Mouse (Mus musculus) midbrain, embryonic 10.5 days (tissue): Measurements from ENCODE around the gene B3gat2. TPM values are rescaled to one million over a fixed set of nuclear protein-coding genes. Genes with fewer than 3 reads are reported as not detected.

Experiments used
- DNase-seq: peaks from one replicate; pipeline ENCODE4 v3.0.0-alpha.2; 2017; ENCODE audit warnings: low spot score
- H3K27ac ChIP-seq: fragments of 300-500 bp; sonication (generic); replicated peaks from 2 replicates; pipeline ENCODE4 v1.5.1; 2016; ENCODE audit warnings: mild to moderate bottlenecking
- H3K27me3 ChIP-seq: fragments of 300-500 bp; sonication (generic); 2 replicates; pipeline ENCODE4 v1.6.1; 2016; ENCODE audit warnings: low read depth, mild to moderate bottlenecking; ENCODE audit not compliant: poor library complexity, severe bottlenecking
- H3K36me3 ChIP-seq: fragments of 300-500 bp; sonication (generic); 2 replicates; pipeline ENCODE4 v1.6.1; 2016; ENCODE audit warnings: mild to moderate bottlenecking, moderate library complexity
- H3K4me1 ChIP-seq: fragments of 300-500 bp; sonication (generic); 2 replicates; pipeline ENCODE4 v1.6.1; 2016
- H3K4me3 ChIP-seq: fragments of 300-500 bp; sonication (generic); 2 replicates; pipeline ENCODE4 v1.5.1; 2016; ENCODE audit warnings: mild to moderate bottlenecking, moderate library complexity
- H3K9me3 ChIP-seq: fragments of 300-500 bp; sonication (generic); replicated peaks from 2 replicates; pipeline ENCODE4 v1.6.1; 2016; ENCODE audit warnings: mild to moderate bottlenecking
- WGBS: fragments of 180-500 bp; shearing (Covaris S2); methylation state at CpG from one replicate; pipeline ENCODE4 v1.1.7; 2016; 5-methylcytosine and 5-hydroxymethylcytosine counted together
- polyA plus RNA-seq: library from polyadenylated mRNA; unstranded; fragments of >200 nt; fragmentation: Nextera tagmentation; extraction: Ambion mirVana; gene quantifications from 2 replicates; pipeline ENCODE4 v1.2.1, GENCODE M21; 2016

The B3gat2 gene
- polyA plus RNA-seq, 1 experiment from 2014 or later, result 1.1 TPM

- 94% methylated on average over 10 of the region's 10 CpGs for whole genome bisulfite sequencing
- no peaks in the 10 kb centered on the region for H3K27me3 ChIP-seq
- no peaks in the 10 kb centered on the region for H3K9me3 ChIP-seq
- no peaks in the 10 kb centered on the region for H3K4me1 ChIP-seq
- peaks cover 55% of the 10 kb centered on the region for H3K36me3 ChIP-seq
- H3K4me3 ChIP-seq, result no peak overlapping the region
- H3K27ac ChIP-seq, result no peak overlapping the region
- DNase-seq, result no peak
These were observed 83.5 kb downstream of the B3gat2 start for GRCm38 (mm10) chr1:23845007-23845406.

GRCm38 (mm10) chr1:23846044-23846680, 84.6 kb downstream of the B3gat2 start:
- Histone ChIP-seq H3K36me3 (peaks cover 55% of the 10 kb centered on the region), H3K4me3 (no peak overlapping the region), H3K4me1 (no peaks in the 10 kb centered on the region), H3K9me3 (no peaks in the 10 kb centered on the region), H3K27me3 (no peaks in the 10 kb centered on the region), H3K27ac (no peak overlapping the region)
- 92% methylated on average over 10 of the region's 10 CpGs for WGBS
- DNase-seq, result no peak

DNA sequence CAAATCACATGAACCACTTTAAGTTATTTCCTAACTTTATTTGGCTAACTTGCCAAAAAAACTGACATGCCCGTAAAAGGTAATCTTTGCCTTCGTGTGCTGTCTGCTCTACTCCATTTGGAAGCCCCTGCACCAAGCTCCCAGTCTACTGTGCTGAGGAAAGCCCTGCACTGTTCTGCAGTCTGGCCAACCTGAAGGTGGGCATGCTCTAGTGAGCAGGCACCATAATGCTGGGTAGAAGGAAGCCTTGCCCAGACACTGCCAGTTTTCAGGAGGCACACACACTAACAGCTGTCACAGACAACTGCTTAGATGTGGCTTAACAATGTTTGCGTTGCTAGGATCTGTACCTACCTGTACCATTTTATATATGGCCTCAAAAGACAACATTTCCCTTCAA, 94.1 kb downstream of the B3gat2 start:
- no peaks in the 10 kb centered on the region for H3K4me1 ChIP-seq
- H3K4me3 ChIP-seq, result no peak overlapping the region
- 91% methylated on average over 3 of the region's 3 CpGs for whole genome bisulfite sequencing
- H3K27me3 ChIP-seq, result no peaks in the 10 kb centered on the region
- no peaks in the 10 kb centered on the region for H3K9me3 ChIP-seq
- no peak overlapping the region for H3K27ac ChIP-seq
- DNase-seq, result no peak
- peaks cover 40% of the 10 kb centered on the region for H3K36me3 ChIP-seq

DNA sequence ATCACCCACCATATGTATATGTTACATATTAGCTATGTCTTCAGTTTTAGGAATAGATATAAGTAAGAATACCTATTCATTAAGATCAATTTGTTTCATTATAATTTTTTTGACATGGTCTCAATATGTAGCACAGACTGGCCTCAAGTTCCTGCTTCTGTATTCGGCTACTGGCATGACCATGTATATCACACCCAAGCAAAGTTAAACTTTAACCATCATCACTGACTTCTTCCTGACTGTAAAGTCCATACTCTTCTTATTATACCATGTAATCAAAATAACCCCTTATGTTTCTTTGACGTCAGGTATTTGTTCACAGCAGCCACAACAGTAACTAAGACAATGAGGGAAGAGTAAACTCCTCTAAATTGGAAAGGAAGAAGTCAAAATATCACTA, 99.4 kb downstream of the B3gat2 start:
- WGBS, result 93% methylated on average over 2 of the region's 2 CpGs
- Histone ChIP-seq H3K27ac (no peak overlapping the region), H3K4me3 (no peak overlapping the region), H3K36me3 (peaks cover 28% of the 10 kb centered on the region), H3K9me3 (no peaks in the 10 kb centered on the region), H3K4me1 (no peaks in the 10 kb centered on the region), H3K27me3 (no peaks in the 10 kb centered on the region)
- no peak for DNase-seq

- Histone ChIP-seq H3K9me3 (no peaks in the 10 kb centered on the region), H3K36me3 (peaks cover 5% of the 10 kb centered on the region), H3K4me3 (no peak overlapping the region), H3K4me1 (no peaks in the 10 kb centered on the region), H3K27ac (no peak overlapping the region), H3K27me3 (no peaks in the 10 kb centered on the region)
- DNase-seq, result no peak
- 97% methylated on average over 7 of the region's 7 CpGs for WGBS
These were observed 104.0 kb downstream of the B3gat2 start for GRCm38 (mm10) chr1:23865566-23865965.

- peaks cover 9% of the 10 kb centered on the region for H3K36me3 ChIP-seq
- 78% methylated on average over 2 of the region's 2 CpGs for WGBS
- no peaks in the 10 kb centered on the region for H3K4me1 ChIP-seq
- no peaks in the 10 kb centered on the region for H3K9me3 ChIP-seq
- no peak for DNase-seq
- H3K27me3 ChIP-seq, result no peaks in the 10 kb centered on the region
- no peak overlapping the region for H3K4me3 ChIP-seq
- no peak overlapping the region for H3K27ac ChIP-seq
These were observed 105.9 kb downstream of the B3gat2 start for GRCm38 (mm10) chr1:23867350-23867862.

- Histone ChIP-seq H3K27me3 (no peaks in the 10 kb centered on the region), H3K9me3 (no peaks in the 10 kb centered on the region), H3K36me3 (peaks cover 24% of the 10 kb centered on the region), H3K4me1 (no peaks in the 10 kb centered on the region), H3K27ac (no peak overlapping the region), H3K4me3 (no peak overlapping the region)
- 95% methylated on average over 1 of the region's 1 CpGs for WGBS
- no peak for DNase-seq
These were observed 110.6 kb downstream of the B3gat2 start for GRCm38 (mm10) chr1:23872194-23872593.

DNA sequence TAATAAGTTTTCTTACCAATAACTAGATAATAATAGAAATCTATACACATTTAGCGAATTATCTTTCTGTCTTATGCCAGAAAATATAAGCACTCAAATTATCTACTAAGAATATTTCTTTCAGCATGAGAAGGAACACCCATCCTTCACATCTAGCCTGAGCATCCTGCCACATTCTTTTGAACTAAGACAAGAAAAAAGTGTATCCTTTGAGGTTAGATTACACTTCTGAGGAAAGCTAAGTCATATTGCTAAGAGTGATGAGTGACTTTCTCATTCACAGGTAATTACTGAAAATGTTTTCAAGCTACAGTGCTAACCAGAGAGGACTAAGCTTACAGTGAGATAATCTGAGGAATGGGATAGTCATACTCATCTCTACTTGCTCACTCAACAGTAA, 121.1 kb downstream of the B3gat2 start:
- H3K4me3 ChIP-seq, result no peak overlapping the region
- H3K27me3 ChIP-seq, result no peaks in the 10 kb centered on the region
- no peak overlapping the region for H3K27ac ChIP-seq
- no peak for DNase-seq
- 95% methylated on average over 1 of the region's 1 CpGs for WGBS
- no peaks in the 10 kb centered on the region for H3K9me3 ChIP-seq
- H3K4me1 ChIP-seq, result no peaks in the 10 kb centered on the region
- H3K36me3 ChIP-seq, result no peaks in the 10 kb centered on the region

DNA sequence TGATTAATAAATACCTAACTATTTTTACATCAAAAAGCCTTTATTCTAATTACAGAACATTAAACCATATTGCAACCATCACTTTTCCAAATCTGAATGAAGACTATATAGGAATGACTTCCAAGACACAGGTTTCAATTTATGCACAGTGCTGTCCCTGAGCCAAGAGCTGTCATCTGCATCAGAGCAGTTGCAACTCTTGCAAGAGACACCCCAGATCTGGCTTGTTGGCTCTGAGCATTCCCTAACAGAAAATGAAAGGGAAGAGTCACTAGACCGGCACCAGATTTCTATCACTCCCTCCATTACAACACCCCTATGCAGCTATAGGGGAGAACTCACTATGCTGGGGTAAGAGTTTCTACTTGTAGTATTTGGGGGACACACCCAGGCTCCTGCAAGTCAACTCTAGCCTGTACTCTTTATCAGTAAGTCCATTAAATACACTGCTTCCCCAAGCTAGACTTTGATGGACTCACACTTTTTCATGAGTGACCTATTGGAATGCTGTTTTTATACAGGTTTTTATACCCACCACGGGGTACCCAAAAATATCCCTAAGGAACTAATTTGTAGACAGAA, 122.6 kb downstream of the B3gat2 start:
- no peaks in the 10 kb centered on the region for H3K4me1 ChIP-seq
- no peak overlapping the region for H3K4me3 ChIP-seq
- no peaks in the 10 kb centered on the region for H3K27me3 ChIP-seq
- DNase-seq, result no peak
- H3K27ac ChIP-seq, result no peak overlapping the region
- no peaks in the 10 kb centered on the region for H3K9me3 ChIP-seq
- WGBS, result 94% methylated on average over 2 of the region's 2 CpGs
- H3K36me3 ChIP-seq, result no peaks in the 10 kb centered on the region

- DNase-seq, result no peak
- Histone ChIP-seq H3K27ac (no peak overlapping the region), H3K4me1 (no peaks in the 10 kb centered on the region), H3K9me3 (no peaks in the 10 kb centered on the region), H3K27me3 (no peaks in the 10 kb centered on the region), H3K36me3 (no peaks in the 10 kb centered on the region), H3K4me3 (no peak overlapping the region)
- 78% methylated on average over 7 of the region's 7 CpGs for WGBS
These were observed 123.4 kb downstream of the B3gat2 start for GRCm38 (mm10) chr1:23884914-23885313.

DNA sequence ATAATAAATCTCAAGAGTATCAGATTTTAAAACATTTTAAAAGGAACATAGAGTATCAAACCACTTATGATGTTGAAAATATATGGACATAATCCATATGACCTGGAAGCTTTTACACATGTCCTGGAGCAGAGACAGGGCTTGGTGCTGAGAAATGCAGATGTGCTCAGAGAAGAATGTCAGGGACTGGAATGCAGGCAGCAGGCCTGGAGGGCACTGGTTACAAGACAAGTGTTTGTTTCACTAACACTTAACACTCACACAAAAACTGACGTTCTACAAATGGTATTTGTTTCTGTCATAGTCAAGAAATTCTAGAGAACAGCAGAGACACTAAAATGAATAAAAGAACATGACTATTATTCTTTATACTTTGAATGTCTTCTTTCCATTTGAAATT, 130.5 kb downstream of the B3gat2 start:
- WGBS, result 71% methylated on average over 1 of the region's 1 CpGs
- no peak for DNase-seq
- Histone ChIP-seq H3K27me3 (no peaks in the 10 kb centered on the region), H3K4me3 (no peak overlapping the region), H3K36me3 (no peaks in the 10 kb centered on the region), H3K27ac (no peak overlapping the region), H3K9me3 (no peaks in the 10 kb centered on the region), H3K4me1 (no peaks in the 10 kb centered on the region)
